Mouse (Mus musculus) fibroblast of lung, adult 2 months (primary cell): ENCODE data around the gene Hist1h2br.
"Not testable (repeated sequence)": the region's sequence is repeated elsewhere in the genome, so short reads cannot be mapped to it uniquely, and the experiment has no call there.

Experiments
- DNase-seq: peaks from one replicate; pipeline ENCODE4 v3.0.0-alpha.2; 2011; ENCODE audit warnings: low read depth

Hist1h2br gene

GRCm38 (mm10) chr13:21833461-21833860 is at the start of gene Hist1h2br, which contains the start of gene Hist1h2ap:
Hist1h2br (plus strand) TSS chr13:21833743.
Hist1h2ap (minus strand) TSS chr13:21833507.
- not testable (repeated sequence) for DNase-seq

- DNase-seq: no peak
These were observed 49.2 kb upstream of the Hist1h2br start for GRCm38 (mm10) chr13:21784311-21784710.

GRCm38 (mm10) chr13:21786189-21786898 is 47.2 kb upstream of the Hist1h2br start:
- DNase-seq: no peak

GRCm38 (mm10) chr13:21786899-21787629 is 46.5 kb upstream of the Hist1h2br start, which contains the start of the genes Hist1h2an and Hist1h2bp:
Hist1h2an (minus strand) TSS chr13:21787218.
Hist1h2bp (plus strand) TSS chr13:21787461.
- peak; percentile 98 for DNase-seq

GRCm38 (mm10) chr13:21787760-21788593 is 45.6 kb upstream of the Hist1h2br start:
- no peak for DNase-seq

GRCm38 (mm10) chr13:21789925-21790324 is 43.6 kb upstream of the Hist1h2br start:
- DNase-seq: no peak

- no peak for DNase-seq
These were observed 42.8 kb upstream of the Hist1h2br start for GRCm38 (mm10) chr13:21790601-21791283.

GRCm38 (mm10) chr13:21795584-21795983 is 38.0 kb upstream of the Hist1h2br start:
- no peak for DNase-seq

GRCm38 (mm10) chr13:21797163-21797562 is 36.4 kb upstream of the Hist1h2br start:
- not testable (repeated sequence) for DNase-seq

GRCm38 (mm10) chr13:21803058-21803457 is 30.5 kb upstream of the Hist1h2br start:
- not testable (repeated sequence) for DNase-seq

GRCm38 (mm10) chr13:21810073-21810472 is 23.5 kb upstream of the Hist1h2br start, which contains the start of the genes Hist1h2bq and Hist1h2ao:
Hist1h2bq (minus strand) TSS chr13:21810197.
Hist1h2ao (plus strand) TSS chr13:21810465.
- not testable (repeated sequence) for DNase-seq

GRCm38 (mm10) chr13:21811074-21811473 is 22.5 kb upstream of the Hist1h2br start:
- not testable (repeated sequence) for DNase-seq

GRCm38 (mm10) chr13:21811539-21811938 is 22.0 kb upstream of the Hist1h2br start, which contains the start of gene Hist1h4m:
Hist1h4m (plus strand) TSS chr13:21811746.
- not testable (repeated sequence) for DNase-seq

GRCm38 (mm10) chr13:21812092-21812491 is 21.5 kb upstream of the Hist1h2br start:
- DNase-seq: not testable (repeated sequence)

GRCm38 (mm10) chr13:21820082-21820890 is 13.3 kb upstream of the Hist1h2br start:
- not testable (repeated sequence) for DNase-seq

GRCm38 (mm10) chr13:21828511-21828910 is 5.0 kb upstream of the Hist1h2br start:
- DNase-seq: no peak

GRCm38 (mm10) chr13:21830344-21830743 is 3.2 kb upstream of the Hist1h2br start:
- DNase-seq: no peak

- DNase-seq: not testable (repeated sequence)
These were observed 1.8 kb upstream of the Hist1h2br start, which contains the start of gene Hist1h4n for GRCm38 (mm10) chr13:21831418-21832394. Hist1h4n (minus strand) TSS chr13:21832196.

- not testable (repeated sequence) for DNase-seq
These were observed 7.0 kb downstream of the Hist1h2br start for GRCm38 (mm10) chr13:21840508-21840907.
